Mouse (Mus musculus) skeletal muscle tissue, adult 2 months (tissue): ENCODE measurements around the gene Ccno.
A peak's percentile ranks its signal among the peaks of the same experiment; 100 is the strongest.

Experiments
- DNase-seq: peaks from one replicate; pipeline ENCODE4 v3.0.0-alpha.2; 2012; ENCODE audit warnings: low read depth, low spot score

The Ccno gene

GRCm38 (mm10) chr13:112987532-112987943, at the start of gene Ccno:
Gene Ccno, plus strand, starts transcription at chr13:112987802.
- peak; percentile 85 for DNase-seq

DNA sequence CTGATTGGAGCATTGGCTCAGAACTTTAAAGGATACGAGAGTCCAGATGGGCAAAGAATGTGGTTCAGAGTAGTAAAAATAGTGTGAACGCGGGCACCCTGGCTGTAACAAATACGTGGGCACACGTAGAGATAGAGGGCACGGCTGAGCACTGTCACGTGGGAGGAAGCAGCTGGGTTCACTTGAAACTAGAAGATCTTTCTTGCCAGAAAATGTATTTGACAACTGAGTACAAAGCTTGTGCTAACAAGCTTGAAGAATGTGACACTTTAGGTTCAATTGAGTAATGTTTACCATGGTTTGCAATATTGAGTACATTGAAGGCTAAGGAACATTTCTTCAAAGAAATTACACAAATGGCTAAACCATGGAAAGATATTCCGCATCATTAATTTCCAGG, 49.5 kb upstream of the Ccno start:
- no peak for DNase-seq

- no peak for DNase-seq
Observed at GRCm38 (mm10) chr13:112941879-112942330, 45.7 kb upstream of the Ccno start.

DNA sequence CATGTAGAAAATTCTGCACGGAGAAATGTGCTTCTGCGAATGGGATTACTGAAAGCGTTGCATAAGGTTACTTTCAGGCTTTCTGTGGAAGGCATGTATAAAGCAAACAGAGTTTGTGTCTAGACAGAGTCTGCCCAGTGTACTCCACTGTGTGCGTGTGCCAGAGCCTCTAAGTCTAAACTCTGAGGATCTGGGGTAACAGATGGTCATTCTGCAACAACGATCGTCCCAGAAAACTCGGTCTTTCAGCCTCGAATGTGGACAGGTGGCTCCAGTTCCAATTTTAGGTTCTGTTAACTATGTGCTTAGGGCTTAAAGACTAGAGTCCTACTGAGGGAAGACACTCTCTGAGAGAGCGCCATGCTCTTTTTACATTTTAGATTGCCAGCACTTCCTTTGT, 42.3 kb upstream of the Ccno start:
- no peak for DNase-seq

DNA sequence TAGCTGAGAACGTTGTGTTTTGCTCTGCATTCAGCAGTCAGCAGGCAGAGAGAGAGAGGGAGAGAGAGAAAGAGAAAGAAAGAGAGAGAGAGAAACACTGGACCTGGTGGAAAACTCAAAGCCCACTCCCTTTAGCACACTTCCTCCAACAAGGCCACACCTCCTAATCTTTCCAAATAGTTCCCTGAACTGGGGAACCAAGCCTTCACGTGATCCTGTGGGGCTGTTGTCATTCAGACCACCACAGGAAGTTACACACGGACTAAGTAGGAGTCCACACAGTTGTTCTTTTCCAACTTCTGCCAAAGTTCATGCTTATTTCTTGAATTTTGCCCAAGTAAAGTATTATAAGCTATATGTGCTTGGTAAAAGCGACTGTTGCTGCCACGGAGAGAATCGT, 41.7 kb upstream of the Ccno start:
- no peak for DNase-seq

- DNase-seq = no peak
Observed at GRCm38 (mm10) chr13:112954067-112954466, 33.5 kb upstream of the Ccno start.

DNA sequence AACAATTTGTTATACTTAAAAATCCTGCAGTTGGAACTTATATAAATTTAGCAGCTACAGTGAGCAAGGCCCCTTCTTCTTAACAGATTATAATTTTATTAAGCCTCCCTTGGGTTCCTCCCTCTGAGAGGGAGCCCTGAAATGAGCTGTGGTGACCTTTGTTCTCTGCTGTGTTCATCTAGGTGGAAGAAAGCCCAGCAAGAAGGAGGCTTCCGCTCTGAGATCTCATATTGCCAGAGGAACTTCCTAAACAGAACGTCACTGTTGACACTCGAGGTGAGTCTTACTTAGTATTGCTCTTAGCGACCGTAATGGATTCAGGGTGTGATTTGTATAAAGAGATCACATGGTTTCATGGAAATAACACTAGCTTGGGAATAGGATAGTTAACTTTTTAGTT, 24.5 kb upstream of the Ccno start:
- no peak for DNase-seq

DNA sequence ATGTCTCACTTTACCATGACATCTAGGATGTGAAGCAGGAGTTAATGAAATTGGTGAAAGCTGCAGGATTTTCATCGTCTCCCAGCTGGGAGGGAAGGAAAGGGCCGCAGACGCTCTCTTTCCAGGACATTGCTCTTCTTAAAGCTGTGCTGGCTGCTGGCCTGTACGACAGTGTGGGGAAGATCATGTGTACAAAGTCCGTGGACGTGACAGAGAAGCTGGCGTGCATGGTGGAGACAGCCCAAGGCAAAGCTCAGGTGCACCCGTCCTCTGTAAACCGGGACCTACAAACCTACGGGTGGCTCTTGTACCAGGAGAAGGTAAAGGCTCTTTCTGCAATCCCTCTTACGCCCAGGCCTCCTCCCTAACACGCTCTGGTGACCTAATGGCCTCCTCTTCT, 23.2 kb upstream of the Ccno start:
- DNase-seq = no peak

GRCm38 (mm10) chr13:112967267-112967666, 20.3 kb upstream of the Ccno start:
- DNase-seq = no peak

DNA sequence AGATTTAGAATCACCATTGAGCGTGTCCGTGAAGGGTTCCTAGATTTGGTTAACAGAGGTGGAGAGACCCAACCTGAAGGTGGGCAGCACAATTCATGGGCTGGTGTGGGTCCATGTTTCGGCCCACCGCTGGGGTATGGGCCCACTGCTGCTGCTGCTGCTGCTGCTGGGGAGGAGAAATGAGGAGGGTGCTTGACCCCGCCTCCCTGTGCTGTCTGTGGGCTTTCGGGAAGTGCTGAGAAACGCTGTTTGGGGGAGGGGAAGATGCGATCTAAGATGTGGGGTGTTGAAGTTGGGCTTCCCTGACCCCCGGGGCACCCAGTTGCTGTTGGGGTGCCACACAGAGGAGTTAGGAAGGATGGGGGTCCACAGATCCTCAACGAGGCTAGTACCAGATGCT, 10.9 kb upstream of the Ccno start:
- DNase-seq = no peak

DNA sequence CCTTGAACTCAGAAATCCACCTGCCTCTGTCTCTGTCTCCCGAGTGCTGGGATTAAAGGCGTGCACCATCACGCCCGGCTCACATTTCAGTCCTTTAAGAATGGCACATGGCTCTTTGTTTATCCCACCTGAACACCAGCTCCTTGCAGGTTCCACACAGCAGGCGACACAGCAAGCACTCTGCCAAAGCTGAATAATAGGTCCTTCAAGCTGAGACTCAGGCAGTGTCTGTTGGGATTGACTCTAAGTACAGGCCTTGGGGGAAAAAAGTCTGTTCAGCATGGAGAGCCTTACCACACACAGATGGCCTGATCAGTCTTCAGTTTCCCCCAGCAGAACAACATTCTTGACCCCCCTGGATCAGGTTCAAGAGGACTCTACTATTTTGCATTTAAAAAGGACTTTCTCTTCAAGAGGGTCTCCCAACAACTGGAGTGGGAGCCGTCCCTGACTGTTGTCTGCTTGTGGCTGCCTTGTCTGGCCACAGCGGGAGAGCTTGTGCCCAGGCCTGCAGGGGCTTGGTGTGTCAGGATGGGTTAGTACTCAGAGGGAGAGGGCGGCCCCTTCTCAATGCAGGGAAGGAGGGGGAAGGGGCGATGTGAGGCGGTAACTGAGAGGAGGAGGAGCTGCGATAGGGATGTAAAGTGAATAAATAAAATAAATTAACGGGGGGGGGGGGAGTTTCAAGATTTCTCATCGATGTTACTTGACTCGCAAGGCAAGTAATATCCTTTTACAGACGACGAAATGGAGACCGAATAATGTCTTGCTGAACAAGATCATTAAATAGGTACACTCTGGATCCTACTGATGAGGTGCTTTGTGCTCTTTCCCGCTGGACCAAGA, 1.8 kb upstream of the Ccno start:
- no peak for DNase-seq

GRCm38 (mm10) chr13:112986451-112986950, 1.1 kb upstream of the Ccno start:
- DNase-seq = no peak

DNA sequence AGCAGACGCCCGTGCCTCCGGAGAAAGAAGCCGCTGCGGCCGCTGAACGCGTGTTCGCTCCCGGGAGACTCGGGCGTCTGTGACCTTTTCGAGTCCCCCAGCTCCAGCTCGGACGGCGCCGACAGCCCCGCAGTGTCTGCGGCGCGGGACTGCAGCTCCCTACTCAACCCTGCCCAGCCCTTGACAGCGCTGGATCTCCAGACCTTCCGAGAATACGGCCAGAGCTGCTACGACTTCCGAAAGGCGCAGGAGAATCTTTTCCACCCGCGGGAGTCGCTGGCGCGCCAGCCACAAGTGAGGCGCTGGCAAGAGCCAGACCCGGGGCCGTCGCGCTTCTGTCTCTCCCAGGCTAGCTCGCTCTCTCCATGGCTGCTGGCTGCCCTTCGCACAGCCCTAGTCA, 389 bp downstream of the Ccno start:
- DNase-seq = no peak

GRCm38 (mm10) chr13:112988866-112989265, 1.3 kb downstream of the Ccno start:
- DNase-seq = no peak

DNA sequence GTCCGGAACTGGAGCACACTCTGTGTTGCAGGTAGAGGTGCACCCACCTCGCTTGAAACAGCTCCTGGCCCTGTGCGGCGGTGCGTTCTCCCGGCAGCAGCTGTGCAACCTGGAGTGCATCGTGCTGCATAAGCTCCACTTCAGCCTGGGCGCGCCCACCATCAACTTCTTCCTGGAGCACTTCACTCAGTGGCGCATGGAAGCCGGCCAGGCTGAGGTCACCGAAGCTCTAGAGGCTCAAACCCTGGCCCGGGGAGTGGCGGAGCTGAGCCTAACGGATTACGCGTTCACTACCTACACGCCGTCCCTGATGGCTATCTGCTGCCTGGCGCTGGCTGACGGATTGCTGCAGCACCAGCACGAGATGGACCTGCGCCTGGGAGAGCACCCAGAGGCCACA, 1.9 kb downstream of the Ccno start:
- no peak for DNase-seq

DNA sequence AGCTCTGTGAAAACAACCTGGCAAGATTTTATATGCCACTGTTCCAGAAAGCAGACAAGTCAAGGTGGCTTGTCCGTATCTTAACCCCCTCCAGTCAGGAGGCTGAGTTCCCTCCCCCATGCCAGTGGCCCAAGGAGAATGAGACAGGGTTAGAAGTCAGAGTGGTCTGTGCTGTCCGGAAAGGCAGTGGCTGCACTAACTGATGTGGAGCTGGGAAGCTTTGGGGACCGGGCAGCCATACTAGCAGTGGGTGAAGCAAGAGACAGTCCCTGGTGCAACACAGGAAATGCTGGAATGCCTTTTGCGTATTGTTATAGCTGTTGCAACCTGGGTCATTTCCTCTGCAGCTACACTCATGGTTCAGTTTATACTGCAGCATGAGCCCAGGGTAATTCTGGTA, 2.7 kb downstream of the Ccno start:
- DNase-seq = no peak

DNA sequence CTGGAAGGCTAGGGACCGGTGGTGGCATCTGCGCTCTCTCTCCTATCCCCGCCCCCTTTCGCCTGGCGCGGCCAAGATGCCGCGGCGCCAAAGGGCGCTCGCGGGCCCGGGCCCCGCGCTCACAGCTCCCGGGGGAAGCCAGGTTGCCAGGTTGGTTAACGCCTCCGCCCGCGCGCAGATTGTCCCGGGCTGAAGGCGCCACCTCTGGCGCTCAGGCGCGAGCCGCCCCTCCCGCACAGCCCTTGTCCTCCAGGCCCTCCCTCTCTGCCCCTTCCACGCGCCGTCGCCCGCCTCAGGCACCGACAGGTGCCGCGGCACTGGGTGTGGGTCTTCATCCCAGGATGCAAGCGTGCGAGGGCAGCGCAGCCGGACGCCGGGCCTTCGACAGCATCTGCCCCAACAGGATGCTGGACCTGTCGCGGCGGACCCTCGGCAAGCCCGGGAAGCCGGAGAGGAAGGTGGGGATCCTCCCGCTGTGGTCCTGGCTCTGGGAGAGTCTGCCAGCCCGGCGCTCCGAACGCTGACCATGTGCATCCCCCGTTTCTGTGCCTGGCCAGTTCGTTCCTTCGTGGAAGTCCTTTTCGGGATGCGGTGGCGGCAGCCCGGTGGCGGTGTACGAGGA, 6.0 kb downstream of the Ccno start, which contains the start of gene Mcidas:
Gene Mcidas, plus strand, starts transcription at position 315 of the 622 bp plus-strand sequence.
- DNase-seq = no peak

DNA sequence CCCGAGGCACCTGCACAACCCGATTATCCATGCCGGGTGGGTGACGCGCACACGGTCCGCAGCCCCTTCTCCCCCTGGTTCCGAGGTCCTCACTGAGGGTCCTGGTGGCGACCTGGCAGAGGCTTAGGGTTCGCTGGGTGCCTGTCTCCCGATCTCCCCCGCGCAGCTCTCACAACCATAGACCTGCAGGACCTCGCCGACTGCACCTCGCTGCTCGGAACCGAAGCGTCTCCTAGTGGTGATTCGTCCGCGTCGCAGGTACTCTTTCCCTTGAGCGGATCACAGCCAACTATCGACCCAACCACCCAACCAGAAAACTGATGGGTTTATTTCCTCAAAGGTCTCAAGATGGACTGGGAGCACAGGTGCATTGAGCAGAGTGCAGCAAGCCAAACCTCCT, 6.6 kb downstream of the Ccno start:
- DNase-seq = no peak

GRCm38 (mm10) chr13:112996407-112996806, 8.8 kb downstream of the Ccno start:
- no peak for DNase-seq

DNA sequence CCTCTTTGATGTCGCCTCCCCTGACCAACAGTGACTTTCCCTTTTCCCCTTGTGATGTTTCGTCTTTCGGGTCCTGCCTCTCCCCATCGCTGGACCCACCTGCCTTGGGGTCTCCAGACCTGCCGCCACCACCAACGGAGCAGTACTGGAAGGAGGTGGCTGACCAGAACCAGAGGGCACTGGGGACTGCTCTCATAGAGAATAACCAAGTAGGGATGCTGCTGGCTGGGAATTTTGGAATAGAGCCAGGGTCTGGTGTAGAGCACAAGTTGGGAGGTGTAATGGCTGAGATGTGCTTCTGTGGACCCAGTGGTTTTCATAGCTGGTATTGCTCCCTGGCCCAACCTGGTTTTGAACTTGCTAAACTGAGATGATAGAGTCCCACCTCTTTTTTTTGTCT, 9.8 kb downstream of the Ccno start:
- DNase-seq = no peak

DNA sequence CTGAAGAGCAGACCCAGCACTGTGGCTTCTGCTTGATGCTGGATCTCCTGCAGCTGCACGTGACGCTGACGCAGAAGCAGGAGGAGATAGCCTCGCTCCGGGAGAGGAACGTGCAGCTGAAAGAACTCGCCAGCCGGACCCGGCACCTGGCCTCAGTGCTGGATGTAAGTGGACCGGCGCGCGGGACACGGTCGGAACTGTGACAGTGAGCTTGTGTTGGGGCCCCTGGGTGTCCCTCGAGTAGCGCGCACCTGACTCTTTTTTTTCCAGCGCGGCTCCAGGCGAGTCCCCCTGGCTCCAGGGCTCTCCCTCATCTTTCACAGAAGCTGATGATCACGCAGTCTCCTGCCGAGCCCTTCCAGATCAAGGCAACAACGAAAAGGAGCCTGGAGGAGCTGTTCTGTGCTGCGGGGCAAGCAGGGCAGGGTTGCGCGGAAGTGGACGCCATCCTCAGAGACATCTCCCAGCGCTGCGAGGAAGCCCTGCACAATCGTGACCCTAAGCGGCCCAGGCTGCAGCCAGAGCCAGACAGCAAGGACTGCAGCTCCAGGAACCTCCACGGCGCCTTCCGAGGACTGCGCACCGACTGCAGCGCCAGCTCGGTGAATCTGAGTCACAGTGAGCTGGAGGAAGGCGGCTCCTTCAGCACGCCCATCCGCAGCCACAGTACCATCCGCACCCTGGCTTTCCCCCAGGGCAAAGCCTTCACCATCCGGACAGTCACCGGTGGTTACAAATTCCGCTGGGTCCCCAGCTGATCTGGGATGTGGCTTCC, 11.0 kb downstream of the Ccno start:
- no peak for DNase-seq

- no peak for DNase-seq
Observed at GRCm38 (mm10) chr13:113000090-113000489, 12.5 kb downstream of the Ccno start.
